Mouse (Mus musculus): ENCODE data around the gene Borcs6.
A peak's percentile ranks its signal among the peaks of the same experiment; 100 is the strongest.
"Not testable (repeated sequence)": the region's sequence is repeated elsewhere in the genome, so short reads cannot be mapped to it uniquely, and the experiment has no call there.

Borcs6 gene

DNA sequence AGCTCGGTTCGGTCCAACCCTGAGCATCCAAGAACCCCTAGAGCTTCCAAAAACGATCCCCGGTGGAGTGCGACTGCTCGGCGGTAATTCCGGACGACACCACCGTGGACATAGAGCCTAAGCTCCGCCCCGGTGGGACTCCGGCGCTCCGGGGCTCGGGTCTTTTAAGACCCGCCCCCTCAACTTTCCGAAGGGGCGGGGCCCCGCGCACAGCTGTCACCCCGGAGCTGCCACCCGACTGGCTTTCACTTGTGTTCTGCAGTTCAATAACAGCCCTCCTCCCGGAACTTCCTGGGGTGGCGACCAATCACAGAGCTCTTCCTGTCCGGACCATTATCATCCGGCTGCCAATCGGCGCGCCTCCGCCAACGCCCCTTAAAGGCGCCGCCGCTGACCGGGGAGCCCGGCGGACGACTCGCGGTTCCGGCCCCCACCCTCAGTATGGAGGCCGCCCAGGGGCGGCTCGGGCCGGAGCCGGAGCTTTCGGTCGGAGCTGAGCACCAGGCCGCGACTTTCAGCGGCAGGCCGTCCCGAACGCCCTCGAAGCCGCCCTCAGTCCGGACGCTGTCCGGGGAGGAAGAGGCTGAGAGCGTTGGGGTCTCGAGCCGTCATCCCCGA, at the start of gene Borcs6:
Gene Borcs6 (plus strand): TSS at position 361 of the 618 bp plus-strand sequence.
- DNase-seq = peak; percentile 96 to 98

DNA sequence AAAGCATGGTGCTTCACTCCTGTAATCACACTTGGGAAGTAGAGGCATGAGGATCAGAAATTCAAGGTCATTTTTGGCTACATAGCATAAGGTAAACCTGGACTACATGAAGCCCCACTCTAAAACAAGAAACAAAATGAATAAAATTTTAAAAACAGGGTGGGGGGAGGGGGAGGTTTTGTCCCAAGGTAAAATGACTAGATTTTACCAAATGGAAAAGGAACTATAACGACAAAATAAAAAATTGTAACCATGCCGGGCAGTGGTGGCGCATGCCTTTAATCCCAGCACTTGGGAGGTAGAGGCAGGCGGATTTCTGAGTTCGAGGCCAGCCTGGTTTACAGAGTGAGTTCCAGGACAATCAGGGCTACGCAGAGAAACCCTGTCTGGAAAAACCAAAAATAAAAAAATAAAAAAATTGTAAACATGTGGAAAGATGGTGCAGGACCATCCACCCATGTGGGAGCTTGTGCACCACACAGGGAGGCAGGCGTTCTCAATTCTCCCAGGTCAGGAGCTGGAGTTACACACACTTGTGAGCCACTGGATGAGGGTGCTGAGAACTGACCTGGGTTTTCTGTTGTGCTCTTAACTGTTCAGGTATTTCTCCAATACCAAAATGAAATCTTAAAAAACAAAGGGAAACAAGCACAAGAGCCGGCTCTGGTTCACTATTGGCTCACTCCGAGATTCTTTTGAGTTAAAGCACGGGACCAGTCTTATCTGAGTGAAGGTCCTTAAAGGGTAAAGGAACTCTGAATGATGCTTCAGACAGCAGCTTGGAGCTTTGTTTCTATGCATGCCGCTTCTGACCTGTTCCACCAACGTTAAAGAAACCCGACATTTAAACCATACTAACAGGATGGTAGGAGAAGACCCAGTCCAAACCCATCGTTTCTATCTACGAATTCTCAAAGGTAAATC, 48.9 kb upstream of the Borcs6 start:
- no peak for DNase-seq

DNA sequence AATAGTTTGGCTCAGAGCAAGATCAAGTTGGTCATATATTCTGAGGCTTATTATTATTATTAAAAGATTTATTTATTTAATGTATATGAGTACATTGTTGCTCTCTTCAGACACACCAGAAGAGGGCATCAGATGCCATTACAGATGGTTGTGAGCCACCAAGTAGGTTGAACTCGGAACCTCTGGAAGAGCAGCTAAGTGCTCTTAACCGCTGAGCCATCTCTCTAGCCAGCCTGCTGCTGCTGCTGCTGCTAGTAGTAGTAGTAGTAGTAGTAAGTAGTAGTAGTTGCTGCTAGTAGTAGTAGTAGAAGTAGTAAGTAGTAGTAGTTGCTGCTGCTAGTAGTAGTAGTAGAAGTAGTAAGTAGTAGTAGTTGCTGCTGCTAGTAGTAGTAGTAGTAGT, 48.1 kb upstream of the Borcs6 start:
- DNase-seq = not testable (repeated sequence)

DNA sequence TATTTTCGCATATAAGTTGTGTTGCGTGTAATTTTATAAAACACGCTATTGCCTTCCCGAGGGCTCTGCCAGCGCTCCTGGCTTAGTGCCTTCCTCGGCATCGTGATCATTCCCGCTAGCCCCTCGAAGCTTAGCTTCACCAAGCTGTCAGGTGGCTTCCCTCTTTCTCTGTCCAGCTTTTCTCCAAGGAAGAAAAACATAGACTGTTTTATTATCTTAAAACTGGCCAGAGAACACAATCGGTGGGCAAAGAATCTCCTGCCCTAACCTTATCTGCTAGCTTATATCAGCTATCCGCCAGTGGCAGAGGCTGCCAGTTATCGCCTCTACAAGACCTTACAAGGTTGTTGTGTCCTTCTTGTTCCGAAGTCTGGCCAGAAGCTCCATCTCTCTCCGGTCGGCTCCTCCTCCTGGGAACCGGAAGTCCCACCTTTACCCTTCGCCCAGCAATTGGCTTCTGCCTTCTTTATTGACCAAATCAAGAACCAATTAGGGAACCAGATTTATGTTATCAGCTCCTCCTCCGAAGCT, 47.4 kb upstream of the Borcs6 start:
- DNase-seq = peak; percentile 92 to 95

DNA sequence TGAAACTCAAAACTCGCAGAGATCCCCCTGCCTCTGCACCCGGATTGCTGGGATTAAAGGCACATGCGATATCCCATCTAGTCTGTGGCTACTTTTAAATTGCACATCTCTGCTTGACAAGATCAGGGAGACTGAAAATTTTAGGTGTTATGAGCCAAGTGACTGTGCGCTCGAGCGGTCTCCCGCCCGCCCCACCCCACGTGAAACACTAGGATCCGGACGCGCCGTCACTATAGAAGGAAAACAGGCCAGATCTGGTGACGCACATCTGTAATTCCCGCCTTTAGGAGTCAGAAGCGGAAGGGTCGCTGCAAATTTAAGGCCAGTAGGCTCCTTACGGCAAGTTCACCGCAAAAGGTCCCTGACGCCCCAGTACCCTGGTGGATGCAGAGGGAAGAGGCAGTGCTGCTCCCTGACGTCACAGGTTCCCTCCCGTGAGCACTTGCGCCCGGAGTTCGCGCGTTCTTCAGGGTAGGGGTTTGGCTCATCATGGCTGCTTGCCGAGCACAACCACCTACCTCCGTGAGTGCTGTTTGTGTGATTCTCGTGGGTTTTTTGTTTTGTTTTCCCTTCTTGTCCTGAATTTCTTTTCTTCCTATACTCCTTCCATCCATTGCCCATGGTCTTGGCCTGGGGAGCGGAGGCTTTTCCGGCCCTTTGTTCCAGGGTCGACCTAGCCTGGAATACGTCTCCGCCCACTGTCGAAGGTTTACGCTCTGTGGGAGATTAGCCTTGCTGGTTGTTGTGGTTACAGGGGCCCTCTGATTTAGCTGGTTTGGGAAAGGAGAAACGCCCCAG, 43.7 kb upstream of the Borcs6 start, which contains the start of gene Ctc1:
Gene Ctc1 (plus strand): TSS at position 268 of the 798 bp plus-strand sequence.
- DNase-seq = peak; percentile 91 to 93

DNA sequence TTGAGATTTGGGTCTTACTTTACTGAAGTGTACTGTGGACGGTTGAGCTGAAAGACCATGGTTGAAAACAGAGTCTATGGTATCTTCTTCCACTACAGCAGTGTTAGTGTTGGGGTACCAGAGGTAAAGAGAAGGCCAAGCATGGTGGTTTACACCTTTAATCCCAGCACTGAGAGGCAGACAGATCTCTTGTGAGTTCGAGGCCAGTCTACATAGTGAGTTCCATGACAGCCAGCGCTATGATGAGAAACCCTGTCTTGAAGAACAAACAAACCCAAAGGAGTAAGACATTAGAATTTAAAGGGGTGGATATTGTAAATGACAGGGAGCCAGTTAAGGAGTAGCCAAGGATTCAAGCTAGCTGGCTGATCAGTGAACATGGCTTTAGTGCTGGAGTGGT, 42.8 kb upstream of the Borcs6 start:
- DNase-seq = no peak

DNA sequence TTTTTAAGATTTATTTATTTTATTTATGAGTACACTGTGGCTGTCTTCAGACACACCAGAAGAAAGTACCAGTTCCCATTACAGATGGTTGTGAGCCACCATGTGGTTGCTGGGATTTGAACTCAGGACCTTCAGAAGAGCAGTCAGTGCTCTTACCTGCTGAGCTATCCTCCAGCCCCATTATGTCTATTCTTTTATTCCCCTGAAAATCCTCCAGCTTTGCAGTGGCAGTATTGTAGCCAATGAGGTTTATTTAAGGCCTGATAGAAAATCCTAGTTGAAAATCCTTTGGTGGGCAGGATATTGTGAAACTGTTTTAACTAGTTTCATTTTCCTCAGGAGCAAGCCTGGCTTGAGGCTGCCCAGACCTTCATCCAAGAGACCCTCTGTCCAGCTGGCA, 38.8 kb upstream of the Borcs6 start:
- DNase-seq = no peak

DNA sequence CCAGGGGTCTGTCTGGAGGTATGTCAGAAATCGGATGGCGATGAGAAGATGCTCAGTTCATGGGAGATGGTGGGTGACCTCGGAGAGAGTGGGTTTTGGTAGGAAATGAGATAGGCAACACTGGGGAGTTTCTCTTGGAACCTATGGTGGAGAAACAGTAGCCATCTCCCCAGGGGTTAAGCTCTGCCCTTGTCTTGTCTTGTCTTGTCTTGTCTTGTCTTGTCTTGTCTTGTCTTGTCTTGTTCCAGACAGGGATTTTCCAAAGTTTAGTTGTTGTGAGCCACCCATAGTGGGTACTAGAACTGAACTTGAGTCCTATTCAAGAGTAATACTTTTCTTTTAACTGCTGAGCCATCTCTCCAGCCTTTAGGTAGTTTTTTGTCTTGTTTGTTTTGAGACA, 33.0 kb upstream of the Borcs6 start:
- DNase-seq = no peak

DNA sequence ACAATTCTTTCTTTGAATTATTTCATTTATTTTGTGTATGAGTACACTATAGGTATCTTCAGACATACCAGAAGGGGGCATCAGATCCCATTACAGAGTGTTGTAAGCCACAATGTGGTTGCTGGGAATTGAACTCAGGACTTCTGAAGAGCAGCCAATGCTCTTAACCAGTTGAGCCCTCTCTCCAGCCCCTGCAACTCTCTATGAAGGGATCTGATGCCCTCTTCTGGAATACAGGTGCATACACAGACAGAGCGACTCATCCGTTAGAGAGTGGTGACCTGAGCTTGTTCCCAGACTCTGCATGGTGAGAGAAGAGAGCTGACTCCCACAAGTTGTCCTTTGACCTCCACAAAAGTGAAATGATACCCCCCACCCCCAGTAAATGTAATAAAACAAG, 30.7 kb upstream of the Borcs6 start:
- DNase-seq = no peak

DNA sequence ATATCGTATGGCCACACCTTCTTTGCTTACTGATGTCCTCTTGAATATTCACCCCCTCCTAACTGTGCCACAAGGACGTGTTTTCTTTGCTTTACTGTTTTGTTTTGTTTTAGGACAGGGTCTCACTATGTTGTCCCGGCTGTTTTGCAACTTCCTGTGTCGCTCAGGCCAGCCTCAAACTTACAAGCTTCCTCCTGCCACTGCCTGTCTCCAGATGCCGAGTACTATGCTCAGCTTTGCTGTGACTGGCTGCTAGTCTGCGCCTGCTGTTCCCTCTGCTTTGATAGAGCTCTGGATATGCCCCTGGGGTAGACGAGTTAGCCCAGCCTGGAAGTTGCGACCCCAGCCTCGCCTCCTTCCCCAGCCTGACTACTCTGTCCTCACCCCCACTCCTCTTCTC, 26.0 kb upstream of the Borcs6 start:
- DNase-seq = no peak

DNA sequence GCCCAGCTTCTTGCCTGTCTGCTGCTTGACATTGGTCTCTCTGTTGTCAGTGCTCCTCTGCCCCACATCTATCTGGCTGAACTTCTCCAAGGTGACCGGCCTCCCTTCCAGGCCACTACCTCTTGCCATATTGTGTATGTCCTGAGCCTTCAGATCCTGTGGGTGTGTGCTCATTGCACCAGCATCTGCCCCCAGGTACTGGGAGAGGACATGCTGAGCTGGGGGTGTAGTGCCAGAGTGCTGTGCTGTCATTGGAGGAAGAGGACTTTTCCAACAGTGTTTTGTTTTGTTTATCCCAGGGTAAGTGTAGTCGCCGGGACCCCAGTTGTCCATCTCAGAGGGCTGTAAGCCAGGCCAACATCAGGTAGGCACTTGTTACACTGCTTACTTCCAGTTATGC, 24.9 kb upstream of the Borcs6 start:
- DNase-seq = no peak

DNA sequence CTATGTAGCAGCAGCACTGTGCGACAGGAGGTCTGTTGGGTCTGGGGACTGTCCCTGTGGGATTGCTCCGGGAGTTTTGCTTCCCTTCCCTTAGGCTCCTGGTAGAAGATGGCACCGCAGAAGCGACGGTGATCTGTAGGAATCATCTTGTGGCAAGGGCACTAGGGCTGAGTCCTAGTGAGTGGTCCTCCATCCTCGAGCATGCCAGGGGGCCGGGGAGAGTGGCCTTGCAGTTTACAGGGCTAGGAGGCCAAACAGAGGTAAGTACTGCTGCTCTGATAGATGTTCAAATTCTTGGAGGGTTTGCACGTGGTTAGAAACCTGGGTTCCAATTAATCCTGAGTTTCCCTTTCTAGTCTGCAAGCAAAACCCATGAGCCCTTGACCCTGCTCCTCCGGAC, 24.1 kb upstream of the Borcs6 start:
- DNase-seq = no peak

DNA sequence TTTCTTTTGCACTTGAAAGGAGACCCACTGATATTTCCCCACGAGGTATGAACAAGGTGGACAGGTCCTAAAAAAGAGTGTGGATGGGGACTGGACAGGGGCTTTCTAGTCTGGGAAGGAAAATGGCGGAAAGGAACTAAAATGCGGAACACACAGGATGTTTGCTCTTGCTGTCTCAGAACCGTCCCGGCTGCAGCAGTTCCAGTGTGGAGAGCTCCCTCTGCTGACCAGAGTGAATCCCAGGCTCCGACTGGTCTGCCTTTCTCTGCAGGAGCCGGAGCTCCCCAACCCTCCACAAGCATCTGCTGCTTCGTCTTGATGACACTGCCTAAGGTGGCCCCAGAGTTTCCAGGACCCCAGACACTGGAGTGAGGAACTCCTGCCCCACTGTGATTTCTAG, 23.7 kb upstream of the Borcs6 start:
- peak; percentile 91 to 94 for DNase-seq

DNA sequence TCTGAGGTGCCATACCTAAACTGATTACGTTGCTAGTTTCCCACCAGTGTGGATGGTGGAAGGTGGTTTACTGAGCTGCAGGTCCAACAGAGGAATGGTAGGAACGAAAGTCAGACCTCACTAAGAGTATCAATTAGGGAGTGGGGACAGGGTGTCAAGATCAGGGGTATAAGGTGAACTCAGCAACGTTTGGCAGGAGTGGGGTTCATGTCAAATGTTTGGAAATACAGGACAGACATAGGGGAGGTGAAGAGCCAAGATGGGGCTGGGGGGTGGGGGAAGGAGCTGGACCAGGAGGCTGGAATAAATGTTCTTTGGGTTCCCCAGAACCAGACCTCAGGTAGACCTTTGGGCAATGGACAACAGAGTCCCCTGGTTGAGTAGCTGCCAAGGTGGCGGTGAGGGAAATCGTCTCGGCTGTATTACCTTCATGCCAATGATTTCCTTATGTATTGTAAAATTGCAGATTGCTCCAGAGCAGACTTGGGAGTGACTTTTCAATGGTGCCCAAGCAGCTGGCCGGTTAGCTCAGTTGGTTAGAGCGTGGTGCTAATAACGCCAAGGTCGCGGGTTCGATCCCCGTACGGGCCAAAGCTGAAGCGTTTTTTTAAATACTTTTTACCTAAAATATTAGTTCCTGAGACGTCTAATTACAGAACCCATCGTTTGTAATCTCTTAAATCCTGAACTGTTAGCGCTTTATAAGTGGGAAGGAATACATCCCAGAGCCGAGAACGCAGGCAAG, 22.9 kb upstream of the Borcs6 start:
- DNase-seq = peak; percentile 87 to 91

DNA sequence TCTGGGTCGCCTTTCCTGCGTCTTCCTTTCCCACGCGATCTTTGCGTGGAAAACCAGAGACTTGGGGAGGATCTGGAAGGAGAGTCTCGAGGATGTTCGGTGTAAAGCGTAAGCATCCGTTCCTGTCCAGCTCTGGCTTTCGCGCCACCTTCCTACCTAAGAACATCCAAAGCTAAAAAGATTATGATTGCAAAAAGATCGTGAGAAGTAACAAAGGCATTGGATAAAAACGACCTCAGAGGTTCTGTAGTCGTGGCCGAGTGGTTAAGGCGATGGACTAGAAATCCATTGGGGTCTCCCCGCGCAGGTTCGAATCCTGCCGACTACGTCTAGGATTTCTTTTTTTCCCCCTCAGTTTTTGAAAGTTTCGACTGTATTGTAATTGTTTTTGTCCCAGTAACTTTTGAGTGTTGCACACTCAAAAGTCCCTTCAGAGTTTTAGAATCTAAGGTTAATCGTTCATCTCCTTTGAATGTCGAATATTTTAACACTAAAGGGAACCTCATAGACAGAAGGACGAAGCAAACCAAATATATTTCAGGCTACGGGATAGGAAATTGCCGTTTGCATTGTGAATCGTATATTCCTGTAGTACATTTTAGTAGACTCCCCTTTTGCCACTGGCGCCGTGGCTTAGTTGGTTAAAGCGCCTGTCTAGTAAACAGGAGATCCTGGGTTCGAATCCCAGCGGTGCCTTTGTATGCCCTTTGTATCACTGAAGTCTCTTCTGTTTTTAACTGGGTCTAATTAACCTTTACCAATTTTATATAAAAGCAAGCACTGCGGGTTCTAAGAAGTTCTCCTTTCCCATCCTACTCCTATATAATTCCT, 22.1 kb upstream of the Borcs6 start:
- peak; percentile 84 to 86 for DNase-seq

DNA sequence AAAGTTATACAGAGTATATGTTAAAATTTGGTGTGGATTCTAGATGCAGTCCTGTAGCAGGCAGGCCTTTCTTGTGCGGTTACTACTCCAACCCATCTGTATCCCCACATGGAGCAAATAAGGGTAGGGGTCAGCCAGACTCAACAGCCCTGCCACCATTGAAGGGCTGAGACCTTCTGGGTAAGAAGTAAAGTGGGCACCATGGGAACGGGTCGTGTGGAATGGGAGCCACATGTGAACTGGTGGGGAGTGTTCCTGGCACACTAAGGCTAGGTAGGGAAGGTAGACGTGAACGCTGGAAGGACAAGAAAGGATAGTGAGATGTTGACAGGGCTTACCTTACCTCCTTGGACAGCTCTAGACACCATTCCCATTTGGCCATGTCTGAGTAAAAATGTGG, 21.3 kb upstream of the Borcs6 start:
- DNase-seq = no peak

DNA sequence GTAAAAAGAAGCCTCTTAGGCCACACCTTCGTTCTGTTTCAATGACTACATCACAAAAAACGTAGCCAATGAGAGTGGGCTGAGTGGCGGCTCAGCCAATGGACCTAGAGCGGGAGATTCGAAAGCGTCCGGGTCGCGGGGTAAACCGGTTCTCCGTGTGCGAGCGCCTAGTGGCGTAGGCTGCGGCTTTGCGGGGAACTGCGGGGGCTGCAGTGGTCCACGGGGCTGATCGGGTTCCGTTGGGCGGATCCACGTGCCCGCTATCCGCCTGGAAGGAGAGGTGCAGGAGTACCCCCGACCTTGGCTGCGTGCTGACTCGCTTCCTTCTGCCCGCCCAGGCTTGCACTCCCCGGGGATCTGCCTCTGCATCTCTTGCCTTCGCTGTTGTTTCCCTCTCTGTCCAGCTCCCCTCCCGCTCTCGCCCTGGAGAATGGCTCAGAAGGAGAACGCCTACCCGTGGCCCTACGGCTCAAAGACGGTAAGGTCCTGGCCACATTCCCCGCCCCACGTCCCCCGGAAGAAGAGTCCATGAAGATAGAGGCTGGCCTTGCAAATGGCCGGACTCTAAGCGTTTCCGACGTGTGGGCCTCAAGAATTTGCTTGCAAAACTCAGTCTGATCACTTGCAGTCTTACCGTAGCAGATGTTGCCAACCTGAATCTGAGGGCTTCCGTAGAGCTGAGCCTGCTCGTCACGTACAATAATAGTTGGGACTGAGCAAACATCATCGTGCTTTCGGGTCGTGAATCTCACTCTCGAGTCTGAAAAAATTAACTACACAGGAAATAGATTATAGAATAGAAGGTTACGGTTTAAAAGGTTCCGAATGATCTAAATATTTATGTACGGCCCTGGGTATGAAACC, 13.8 kb upstream of the Borcs6 start, which contains the start of gene Aurkb:
Gene Aurkb (plus strand): TSS at position 117 of the 864 bp plus-strand sequence.
- DNase-seq = peak; percentile 90 to 93

DNA sequence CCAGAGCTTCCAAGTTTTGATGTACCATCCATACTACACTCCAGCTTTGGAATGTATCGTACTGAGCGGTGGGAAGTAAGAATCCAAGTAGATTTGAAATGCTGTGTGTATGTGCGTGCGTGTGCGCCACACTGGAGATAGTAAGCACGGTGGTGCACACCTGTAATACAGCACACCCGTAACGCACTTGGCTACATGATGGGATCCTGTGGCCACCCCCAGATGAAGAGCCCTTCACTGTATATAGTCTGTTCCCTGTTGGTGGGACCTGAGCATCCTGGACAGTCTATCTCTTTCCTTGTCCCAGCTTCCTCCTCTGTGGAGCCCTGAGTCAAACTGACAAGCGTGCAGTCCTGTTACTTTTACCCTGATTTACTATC, 13.1 kb upstream of the Borcs6 start:
- no peak for DNase-seq

DNA sequence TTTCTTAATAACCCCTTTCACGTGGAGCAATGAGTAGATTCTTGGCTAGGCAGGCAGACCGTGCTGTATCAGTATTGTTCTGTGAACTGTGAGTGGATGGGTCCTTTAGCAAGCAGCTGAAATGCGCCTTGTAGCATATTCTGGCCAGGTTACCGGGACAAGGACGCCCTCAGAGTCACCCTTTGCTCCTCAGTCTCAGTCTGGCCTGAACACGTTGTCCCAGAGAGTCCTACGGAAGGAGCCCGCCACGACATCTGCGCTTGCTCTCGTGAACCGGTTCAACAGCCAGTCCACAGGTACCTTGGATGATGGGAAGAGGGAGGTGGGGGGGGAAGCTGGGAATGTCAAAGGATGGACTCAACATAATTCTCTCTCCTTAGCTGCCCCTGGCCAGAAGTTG, 11.9 kb upstream of the Borcs6 start:
- no peak for DNase-seq

DNA sequence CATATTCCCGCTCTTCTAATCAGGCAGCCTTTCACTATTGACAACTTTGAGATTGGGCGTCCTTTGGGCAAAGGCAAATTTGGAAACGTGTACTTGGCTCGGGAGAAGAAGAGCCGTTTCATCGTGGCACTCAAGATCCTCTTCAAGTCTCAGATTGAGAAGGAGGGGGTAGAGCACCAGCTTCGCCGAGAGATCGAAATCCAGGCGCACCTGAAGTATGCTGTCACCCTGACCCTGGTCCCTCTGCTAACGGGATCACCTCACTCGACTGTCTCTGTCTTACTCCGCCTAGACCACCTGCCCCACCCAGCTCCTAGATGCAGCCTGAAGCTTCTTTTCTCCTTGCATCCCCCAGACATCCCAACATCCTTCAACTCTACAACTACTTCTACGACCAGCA, 11.4 kb upstream of the Borcs6 start:
- DNase-seq = no peak

Data from kidney, postnatal 36 days (tissue).